Mouse (Mus musculus) intestine, embryonic 16.5 days (tissue): ENCODE data around the gene Ppp1r35. TPM values are rescaled to one million over a fixed set of nuclear protein-coding genes. Genes with fewer than 3 reads are reported as not detected.

Experiments
- ATAC-seq: fragments of 200-750 bp; cut with Nextera tagmentation; 2 replicates; pipeline ENCODE4 v1.8.0; 2017; ENCODE audit warnings: moderate TSS enrichment, moderate library complexity
- H3K27ac ChIP-seq: fragments of 300-500 bp; sonication (generic); 2 replicates; pipeline ENCODE4 v1.5.1; 2014; ENCODE audit warnings: mild to moderate bottlenecking, low read length
- H3K27me3 ChIP-seq: fragments of 300-500 bp; sonication (generic); replicated peaks from 2 replicates; pipeline ENCODE4 v1.6.1; 2014; ENCODE audit warnings: low read length, control low read depth, mixed read lengths; ENCODE audit not compliant: control insufficient read depth, insufficient read depth
- H3K36me3 ChIP-seq: fragments of 300-500 bp; sonication (generic); 2 replicates; pipeline ENCODE4 v1.6.1; 2014; ENCODE audit warnings: low read length, control low read depth; ENCODE audit not compliant: control insufficient read depth, insufficient read depth
- H3K4me1 ChIP-seq: fragments of 300-500 bp; sonication (generic); 2 replicates; pipeline ENCODE4 v1.6.1; 2014; ENCODE audit warnings: low read length, control low read depth, mixed read lengths; ENCODE audit not compliant: control insufficient read depth, insufficient read depth
- H3K4me2 ChIP-seq: fragments of 300-500 bp; sonication (generic); 2 replicates; pipeline ENCODE4 v1.6.1; 2014; ENCODE audit warnings: low read depth, low read length, control low read depth
- H3K4me3 ChIP-seq: fragments of 300-500 bp; sonication (generic); 2 replicates; pipeline ENCODE4 v1.5.1; 2014; ENCODE audit warnings: mild to moderate bottlenecking, low read length
- H3K9ac ChIP-seq: fragments of 300-500 bp; sonication (generic); 2 replicates; pipeline ENCODE4 v1.6.1; 2014; ENCODE audit warnings: low read depth, low read length
- H3K9me3 ChIP-seq: fragments of 300-500 bp; sonication (generic); 2 replicates; pipeline ENCODE4 v1.6.1; 2016; ENCODE audit warnings: low read length, control low read depth; ENCODE audit not compliant: control insufficient read depth
- WGBS: fragments of 180-500 bp; shearing (Covaris S2); extraction: QIAGEN DNeasy Blood & Tissue Kit; methylation state at CpG from one replicate; pipeline ENCODE4 v1.1.7; 2014; 5-methylcytosine and 5-hydroxymethylcytosine counted together
- polyA plus RNA-seq: library from polyadenylated mRNA; unstranded; fragments of >200 nt; fragmentation: Nextera tagmentation; extraction: Ambion mirVana; gene quantifications from 2 replicates; pipeline ENCODE4 v1.2.1, GENCODE M21; 2015

Gene Ppp1r35
- polyA plus RNA-seq, 1 experiment from 2014 or later, result 19.8 TPM

DNA sequence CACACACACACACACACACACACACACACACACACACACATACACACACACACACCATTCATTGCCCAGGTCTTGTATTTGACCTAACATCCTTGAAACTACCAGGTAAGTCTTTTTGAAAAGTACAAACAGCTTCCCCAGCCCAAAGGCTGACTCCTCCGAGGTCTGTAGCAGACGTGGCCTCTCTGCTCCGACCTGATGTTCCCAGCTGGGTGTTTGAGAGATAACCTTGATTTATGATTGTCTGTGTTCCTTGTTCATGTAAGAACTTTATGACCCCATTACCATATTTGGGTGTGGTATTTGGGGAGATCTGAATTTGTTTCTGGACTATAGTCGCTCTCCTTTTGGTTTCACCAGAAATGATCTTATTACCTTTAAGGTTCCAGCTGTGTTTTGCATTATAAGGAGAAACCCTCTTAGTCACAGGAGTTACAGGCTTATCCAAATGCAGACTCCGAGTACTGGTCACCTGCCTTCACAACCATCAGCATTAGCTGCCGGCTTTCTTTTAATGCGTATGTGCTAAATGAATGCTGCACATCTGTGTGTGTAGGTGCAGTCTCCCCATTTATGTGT, 1.3 kb upstream of the Ppp1r35 start:
- no peak for ATAC-seq
- H3K27ac ChIP-seq, result peak overlapping the region; percentile 86
- peaks cover 28% of the 10 kb centered on the region for H3K4me1 ChIP-seq
- H3K4me3 ChIP-seq, result no peak overlapping the region
- no peak overlapping the region for H3K9ac ChIP-seq
- WGBS, result 54% methylated on average over 7 of the region's 7 CpGs
- H3K4me2 ChIP-seq, result no peak overlapping the region
- peaks cover 12% of the 10 kb centered on the region for H3K36me3 ChIP-seq
- no peaks in the 10 kb centered on the region for H3K9me3 ChIP-seq
- no peaks in the 10 kb centered on the region for H3K27me3 ChIP-seq

DNA sequence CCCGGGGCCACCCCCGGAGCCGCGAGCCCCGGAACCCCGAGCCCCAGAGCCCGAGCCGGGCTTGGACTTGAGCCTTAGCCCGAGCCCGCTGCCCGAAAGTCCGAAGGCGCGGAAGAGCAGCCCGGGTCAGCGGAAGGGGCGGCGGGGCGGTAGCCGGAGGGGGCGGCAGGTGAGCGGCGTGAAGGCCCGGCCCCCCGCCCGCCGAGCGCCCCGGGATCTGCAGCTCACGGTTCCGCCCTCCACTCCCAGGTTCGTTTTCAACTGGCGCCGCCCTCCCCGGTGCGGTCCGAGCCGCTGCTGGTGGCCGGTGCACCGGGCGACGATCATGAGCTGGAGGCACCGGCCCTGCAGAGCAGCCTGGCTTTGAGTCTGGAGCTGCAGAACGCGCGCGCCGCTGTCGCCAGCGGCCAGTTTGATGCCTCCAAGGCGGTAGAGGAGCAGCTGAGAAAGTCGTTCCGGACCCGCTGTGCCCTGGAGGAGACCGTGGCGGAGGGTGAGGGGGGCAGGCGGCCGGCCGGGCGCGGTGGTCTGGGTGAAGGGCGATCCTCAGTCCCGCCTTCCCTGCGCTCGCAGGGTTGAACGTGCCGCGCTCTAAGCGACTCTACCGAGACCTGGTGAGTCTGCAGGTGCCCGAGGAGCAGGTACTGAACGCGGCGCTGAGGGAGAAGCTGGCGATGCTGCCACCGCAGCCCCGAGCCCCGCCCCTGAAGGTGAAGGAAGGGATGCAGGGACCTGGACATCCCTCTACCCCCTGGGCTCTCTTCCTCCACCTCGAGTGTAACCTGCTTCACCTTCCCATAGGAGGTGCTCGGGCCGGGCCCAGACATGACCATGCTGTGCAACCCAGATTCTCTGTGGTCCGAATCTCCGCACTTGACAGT, 644 bp downstream of the Ppp1r35 start:
- peaks cover 20% of the 10 kb centered on the region for H3K36me3 ChIP-seq
- under 1% methylated on average over 82 of the region's 83 CpGs for WGBS

DNA sequence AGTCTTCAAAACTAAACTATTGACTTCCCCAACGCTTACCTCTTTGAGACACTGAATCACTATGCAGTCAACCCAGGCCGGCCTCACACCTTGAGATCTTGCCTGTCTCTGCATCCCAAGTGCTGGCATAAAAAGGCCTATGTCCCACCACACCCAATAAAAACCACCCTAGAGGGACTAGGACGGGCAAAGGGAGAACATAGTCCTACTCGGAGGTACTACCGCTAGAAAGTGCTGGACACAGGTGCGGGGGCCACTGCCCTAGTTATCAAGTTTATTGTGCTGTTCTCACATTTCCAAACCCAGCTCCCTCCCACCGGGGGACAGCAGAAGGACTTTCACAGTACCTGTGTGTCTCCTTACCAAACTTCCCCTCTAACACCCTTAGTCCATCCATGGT, 3.0 kb downstream of the Ppp1r35 start:
- H3K36me3 ChIP-seq, result peaks cover 22% of the 10 kb centered on the region
- H3K4me2 ChIP-seq, result no peak overlapping the region
- H3K9ac ChIP-seq, result no peak overlapping the region
- no peak overlapping the region for H3K27ac ChIP-seq
- no peak overlapping the region for H3K4me3 ChIP-seq
- peaks cover 48% of the 10 kb centered on the region for H3K4me1 ChIP-seq
- WGBS, result 86% methylated on average over 7 of the region's 7 CpGs
- ATAC-seq, result no peak
- H3K27me3 ChIP-seq, result no peaks in the 10 kb centered on the region
- no peaks in the 10 kb centered on the region for H3K9me3 ChIP-seq

More for the DNA sequence above, 644 bp downstream of the Ppp1r35 start:
- peak; percentile 52 for ATAC-seq
- peak overlapping the region; percentile 86 for H3K27ac ChIP-seq
- H3K27me3 ChIP-seq, result no peaks in the 10 kb centered on the region
- H3K9me3 ChIP-seq, result no peaks in the 10 kb centered on the region
- H3K4me2 ChIP-seq, result peak overlapping the region; percentile 93
- peak overlapping the region; percentile 84 for H3K9ac ChIP-seq
- H3K4me1 ChIP-seq, result peaks cover 45% of the 10 kb centered on the region
- peak overlapping the region; percentile 79 for H3K4me3 ChIP-seq

DNA sequence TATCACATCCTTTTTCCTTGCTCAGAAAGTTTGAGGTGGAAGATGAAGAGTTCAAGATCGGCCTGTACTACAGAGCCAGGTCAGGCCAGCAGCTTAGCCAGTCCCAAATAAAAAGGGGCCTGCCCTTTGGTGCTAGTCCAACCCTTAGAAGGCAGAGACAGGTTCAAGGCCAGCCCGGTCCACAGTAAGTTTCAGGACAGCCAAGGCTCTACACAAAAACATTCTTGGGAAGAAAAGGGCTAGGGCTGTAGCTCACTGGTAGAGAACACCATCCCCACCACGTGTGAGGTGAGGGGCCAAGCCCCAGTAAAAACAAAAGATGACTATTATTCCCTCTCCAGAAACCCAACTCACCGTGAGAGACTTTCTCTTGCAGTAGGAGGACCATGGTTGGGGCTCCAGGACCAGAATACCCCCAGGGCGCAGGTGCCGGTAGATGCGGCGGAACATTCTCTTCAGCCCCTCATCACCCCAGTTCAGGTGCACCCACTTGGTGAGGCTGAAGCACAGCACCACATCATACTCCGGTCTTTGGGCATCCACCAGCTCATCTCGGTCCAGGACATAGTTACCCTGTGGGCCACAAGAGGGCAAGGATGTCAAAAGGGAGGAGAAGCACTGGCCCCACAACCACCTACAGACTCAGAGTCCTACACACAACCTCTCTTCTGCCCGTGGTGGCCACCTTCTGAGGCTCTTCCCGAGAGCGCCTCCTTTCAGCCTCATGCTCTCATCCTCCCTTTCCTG, 4.3 kb downstream of the Ppp1r35 start:
- ATAC-seq, result no peak
- 81% methylated on average over 13 of the region's 13 CpGs for WGBS
- Histone ChIP-seq H3K9ac (peak overlapping the region; percentile 96; the same call in 1 of the 2 replicates), H3K4me3 (peak overlapping the region; percentile 89), H3K27ac (no peak overlapping the region), H3K9me3 (peaks cover under 1% of the 10 kb centered on the region; the same call in 1 of the 2 replicates), H3K36me3 (peaks cover 22% of the 10 kb centered on the region), H3K4me2 (peak overlapping the region; percentile 94), H3K27me3 (no peaks in the 10 kb centered on the region), H3K4me1 (peaks cover 43% of the 10 kb centered on the region)

DNA sequence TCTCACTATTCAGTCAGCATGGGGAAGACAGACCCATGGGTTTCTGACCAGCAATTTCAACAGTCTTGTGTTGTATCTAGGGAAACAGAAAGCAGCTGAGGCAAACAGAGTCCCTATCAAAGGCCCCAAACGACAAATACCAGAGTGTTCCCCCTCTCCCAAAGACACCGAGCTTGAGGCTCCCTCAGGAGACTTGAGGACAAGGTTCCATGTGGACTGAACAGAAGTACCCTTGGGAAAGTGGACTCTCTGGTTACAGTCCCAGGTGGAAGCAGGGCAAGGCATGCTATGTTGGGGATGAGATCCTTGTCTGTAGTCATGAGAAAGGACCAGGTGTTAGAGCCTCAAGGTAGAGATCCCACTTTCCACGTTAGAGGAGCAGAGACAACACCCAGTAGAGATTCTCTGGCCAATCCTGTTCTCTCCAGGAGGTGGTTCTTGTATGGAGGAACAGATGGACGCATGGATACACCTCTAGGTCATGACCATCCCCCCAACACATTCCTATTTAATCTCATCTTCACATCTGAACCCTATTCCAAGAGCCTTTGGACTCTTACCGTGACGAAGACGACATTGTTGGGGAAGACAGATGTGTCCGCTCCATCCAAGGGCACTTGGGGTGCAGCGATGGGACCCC, 5.4 kb downstream of the Ppp1r35 start:
- H3K9me3 ChIP-seq, result peaks cover 4% of the 10 kb centered on the region; the same call in 1 of the 2 replicates
- peak overlapping the region; percentile 96 for H3K9ac ChIP-seq
- H3K4me3 ChIP-seq, result peak overlapping the region; percentile 89
- WGBS, result 54% methylated on average over 9 of the region's 9 CpGs
- peaks cover 22% of the 10 kb centered on the region for H3K36me3 ChIP-seq
- H3K27ac ChIP-seq, result no peak overlapping the region
- no peaks in the 10 kb centered on the region for H3K27me3 ChIP-seq
- peaks cover 40% of the 10 kb centered on the region for H3K4me1 ChIP-seq
- ATAC-seq, result no peak
- peak overlapping the region; percentile 94 for H3K4me2 ChIP-seq

DNA sequence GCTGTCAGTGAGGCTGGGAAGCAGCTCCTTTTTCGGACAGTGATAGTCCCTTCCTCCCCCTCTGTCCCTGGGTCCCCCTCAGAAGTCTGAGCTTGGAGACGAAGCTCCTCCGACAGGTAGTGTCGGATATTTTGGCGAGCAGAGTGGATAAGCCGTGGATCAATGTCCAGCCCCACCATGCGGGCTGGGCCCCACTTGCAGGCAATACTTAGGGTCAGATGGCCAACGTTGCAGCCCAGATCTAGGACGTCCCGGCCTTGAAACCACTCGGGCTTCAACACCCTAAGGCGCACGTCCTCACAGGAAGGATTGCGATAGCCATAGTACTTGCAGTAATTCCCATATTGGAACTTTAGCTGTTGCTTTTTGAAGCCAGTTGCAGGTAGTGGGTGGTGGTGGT, 5.9 kb downstream of the Ppp1r35 start:
- Histone ChIP-seq H3K27me3 (no peaks in the 10 kb centered on the region), H3K9me3 (peaks cover 4% of the 10 kb centered on the region; the same call in 1 of the 2 replicates), H3K36me3 (peaks cover 22% of the 10 kb centered on the region), H3K27ac (no peak overlapping the region; the same call in 1 of the 2 replicates), H3K4me1 (peaks cover 39% of the 10 kb centered on the region), H3K4me3 (peak overlapping the region; percentile 89), H3K9ac (peak overlapping the region; percentile 96), H3K4me2 (peak overlapping the region; percentile 94)
- no peak for ATAC-seq
- WGBS, result 70% methylated on average over 14 of the region's 14 CpGs

DNA sequence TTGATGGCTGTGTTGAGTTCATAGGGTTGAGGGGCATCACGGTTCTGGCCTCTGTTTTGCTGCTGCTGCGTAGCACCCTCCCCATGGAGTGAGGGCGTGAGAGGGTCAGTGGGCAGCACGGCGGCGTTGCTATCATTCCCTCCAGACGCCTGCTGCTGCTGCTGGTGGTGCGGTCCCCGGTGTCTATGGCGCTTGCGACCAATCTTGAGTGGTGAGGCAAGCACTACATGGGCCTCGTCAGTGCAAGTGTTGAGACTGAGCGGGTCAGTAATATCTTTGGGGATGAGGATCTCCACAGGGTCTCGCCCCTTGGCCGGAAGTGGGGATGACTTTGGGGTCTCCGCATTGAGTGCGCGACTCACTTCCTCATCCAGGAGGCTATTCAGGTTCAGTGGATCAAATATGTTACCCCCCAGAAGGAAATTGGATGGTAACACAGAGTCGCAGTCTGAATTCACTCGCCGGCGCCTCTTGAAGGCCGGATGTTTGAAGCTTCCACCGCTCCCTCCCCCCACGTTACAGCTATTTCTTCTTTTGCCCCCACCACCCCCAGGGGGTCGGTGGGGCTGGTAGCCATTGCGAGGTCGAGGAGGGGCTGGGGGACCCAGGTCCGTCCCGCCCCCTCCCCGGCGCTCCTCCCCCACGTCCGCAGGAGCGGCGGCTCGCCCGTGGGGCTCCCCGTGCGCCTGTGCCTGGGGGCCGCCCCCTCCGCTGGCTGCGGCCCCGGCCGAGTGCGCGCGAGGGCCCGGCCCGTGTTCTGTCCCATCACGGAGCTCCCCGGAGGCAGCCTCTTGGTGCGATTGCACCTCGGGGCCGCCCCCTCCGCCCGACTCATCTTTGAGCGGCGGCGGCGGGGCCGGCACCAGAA, 6.7 kb downstream of the Ppp1r35 start:
- Histone ChIP-seq H3K27ac (peak overlapping the region; percentile 99), H3K9me3 (peaks cover 4% of the 10 kb centered on the region; the same call in 1 of the 2 replicates), H3K27me3 (no peaks in the 10 kb centered on the region), H3K4me1 (peaks cover 31% of the 10 kb centered on the region), H3K9ac (peak overlapping the region; percentile 96), H3K36me3 (peaks cover 22% of the 10 kb centered on the region), H3K4me2 (peak overlapping the region; percentile 94), H3K4me3 (peak overlapping the region; percentile 89)
- WGBS, result 2% methylated on average over 61 of the region's 62 CpGs
- ATAC-seq, result peak; percentile 8
